Mouse (Mus musculus) heart, postnatal 10 days (tissue): ENCODE data around the gene Th. TPM values are rescaled to one million over a fixed set of nuclear protein-coding genes. Genes with fewer than 3 reads are reported as not detected.
A peak's percentile ranks its signal among the peaks of the same experiment; 100 is the strongest.

Source experiments
- DNase-seq, 2 experiments: peaks; one replicate each; pipeline ENCODE4 v3.0.0; 2021
- intact Hi-C: fragments of 180-260 bp; cut with DNase I; formaldehyde crosslinking; loops from one replicate; pipeline ENCODE4 v1.15.1; 2025
- total RNA-seq, 2 experiments: library from RNA; stranded (reverse); gene quantifications; 2 replicates each; pipeline ENCODE4 v1.2.3; 2021

Gene Th
- total RNA-seq, 2 experiments from 2014 or later: not detected

- intact Hi-C loops: no loop called here
- DNase-seq: no peak
These were observed 28.0 kb downstream of the Th start for GRCm38 (mm10) chr7:142902931-142903330.

GRCm38 (mm10) chr7:142901774-142902173 lies 29.2 kb downstream of the Th start:
- intact Hi-C loops: no loop called here
- no peak for DNase-seq

- DNase-seq: no peak
- intact Hi-C loops: loop anchor here (10.0 kb wide), 1 partner anchor 575 kb away; the partner anchor contains the start of gene Slc22a18
These were observed 31.1 kb downstream of the Th start for GRCm38 (mm10) chr7:142899872-142900271.

GRCm38 (mm10) chr7:142897471-142897870 lies 33.5 kb downstream of the Th start:
- DNase-seq: no peak
- intact Hi-C loops: loop anchor here (10.0 kb wide), 1 partner anchor 577 kb away; the partner anchor contains the start of gene Slc22a18

- intact Hi-C loops: loop anchor here (2.0 to 10.0 kb wide), 2 partner anchors 111 to 579 kb away; partner anchors contain the start of gene Slc22a18
- DNase-seq: no peak
These were observed 34.8 kb downstream of the Th start for GRCm38 (mm10) chr7:142895901-142896665.

- intact Hi-C loops: loop anchor here (2.0 to 10.0 kb wide), 2 partner anchors 111 to 579 kb away; partner anchors contain the start of gene Slc22a18
- DNase-seq: peak in 1 of 2 experiments; percentile 18
These were observed 35.6 kb downstream of the Th start for GRCm38 (mm10) chr7:142895223-142895840.

GRCm38 (mm10) chr7:142894669-142895068 lies 36.3 kb downstream of the Th start:
- DNase-seq: peak; percentile 85 to 92
- intact Hi-C loops: loop anchor here (1.0 to 10.0 kb wide), 4 partner anchors 25 to 580 kb away; partner anchors contain the start of gene Slc22a18

- no peak for DNase-seq
- intact Hi-C loops: loop anchor here (1.0 to 10.0 kb wide), 4 partner anchors 25 to 581 kb away; partner anchors contain the start of gene Slc22a18
These were observed 36.9 kb downstream of the Th start for GRCm38 (mm10) chr7:142893721-142894639.

GRCm38 (mm10) chr7:142893296-142893695 lies 37.6 kb downstream of the Th start:
- no peak for DNase-seq
- intact Hi-C loops: loop anchor here (10.0 kb wide), 1 partner anchor 582 kb away; the partner anchor contains the start of gene Slc22a18

- intact Hi-C loops: no loop called here
- DNase-seq: no peak
These were observed 61.3 kb downstream of the Th start for GRCm38 (mm10) chr7:142869419-142870163.

- intact Hi-C loops: loop anchor here (1.0 to 5.0 kb wide), 2 partner anchors 51 to 113 kb away; no protein-coding TSS in a partner anchor
- peak; percentile 21 to 41 for DNase-seq
These were observed 80.2 kb downstream of the Th start for GRCm38 (mm10) chr7:142850681-142851080.

Other genes starting within 250 kb of the Th start
- not detected for gene Ins2, start 187.7 kb downstream of the Th start, total RNA-seq
- gene Ascl2, start 38.1 kb upstream of the Th start, total RNA-seq: not detected
- 1 to 10 TPM in 1 of 2 experiments, under 1 TPM in 1; 0.81 to 1.2 TPM for gene Tspan32, start 73.9 kb upstream of the Th start, total RNA-seq
- 100 to 1,000 TPM; 630 to 639 TPM for gene Cd81, start 121.6 kb upstream of the Th start, total RNA-seq
- 10 to 100 TPM; 24.9 to 26.3 TPM for gene Tssc4, start 138.1 kb upstream of the Th start, total RNA-seq
- gene Trpm5, start 163.5 kb upstream of the Th start, total RNA-seq: under 1 TPM; 0.43 to 0.62 TPM
- 10 to 100 TPM; 40.9 to 42.0 TPM for gene Kcnq1, start 175.2 kb upstream of the Th start, total RNA-seq